Mouse (Mus musculus) neural tube, embryonic 12.5 days (tissue): ENCODE results near the gene Gm10778. TPM values are rescaled to one million over a fixed set of nuclear protein-coding genes. Genes with fewer than 3 reads are reported as not detected.
"Not testable (repeated sequence)": the region's sequence is repeated elsewhere in the genome, so short reads cannot be mapped to it uniquely, and the experiment has no call there.

ENCODE experiments used
- ATAC-seq: fragments of 200-750 bp; cut with Nextera tagmentation; 2 replicates; pipeline ENCODE4 v1.8.0; 2017; ENCODE audit warnings: low read depth, mild to moderate bottlenecking, moderate TSS enrichment, moderate library complexity; ENCODE audit not compliant: low FRiP score
- H3K27ac ChIP-seq: fragments of 300-500 bp; sonication (generic); 2 replicates; pipeline ENCODE4 v1.5.1; 2016
- H3K27me3 ChIP-seq: fragments of 300-500 bp; sonication (generic); replicated peaks from 2 replicates; pipeline ENCODE4 v1.6.1; 2016; ENCODE audit warnings: mild to moderate bottlenecking
- H3K36me3 ChIP-seq: fragments of 300-500 bp; sonication (generic); 2 replicates; pipeline ENCODE4 v1.6.1; 2016; ENCODE audit warnings: mild to moderate bottlenecking
- H3K4me1 ChIP-seq: fragments of 300-500 bp; sonication (generic); 2 replicates; pipeline ENCODE4 v1.6.1; 2016
- H3K4me2 ChIP-seq: fragments of 300-500 bp; sonication (generic); replicated peaks from 2 replicates; pipeline ENCODE4 v1.6.1; 2016; ENCODE audit warnings: mild to moderate bottlenecking
- H3K4me3 ChIP-seq: fragments of 300-500 bp; sonication (generic); 2 replicates; pipeline ENCODE4 v1.5.1; 2016
- H3K9ac ChIP-seq: fragments of 300-500 bp; sonication (generic); 2 replicates; pipeline ENCODE4 v1.6.1; 2016; ENCODE audit warnings: mild to moderate bottlenecking
- H3K9me3 ChIP-seq: fragments of 300-500 bp; sonication (generic); 2 replicates; pipeline ENCODE4 v1.6.1; 2016; ENCODE audit warnings: mild to moderate bottlenecking
- WGBS: fragments of 180-500 bp; shearing (Covaris S2); methylation state at CpG from one replicate; pipeline ENCODE4 v1.1.7; 2016; 5-methylcytosine and 5-hydroxymethylcytosine counted together
- polyA plus RNA-seq: library from polyadenylated mRNA; unstranded; fragments of >200 nt; fragmentation: Nextera tagmentation; extraction: Ambion mirVana; gene quantifications from 2 replicates; pipeline ENCODE4 v1.2.1, GENCODE M21; 2016

The Gm10778 gene
- polyA plus RNA-seq, 1 experiment from 2014 or later: 6.1 TPM

DNA sequence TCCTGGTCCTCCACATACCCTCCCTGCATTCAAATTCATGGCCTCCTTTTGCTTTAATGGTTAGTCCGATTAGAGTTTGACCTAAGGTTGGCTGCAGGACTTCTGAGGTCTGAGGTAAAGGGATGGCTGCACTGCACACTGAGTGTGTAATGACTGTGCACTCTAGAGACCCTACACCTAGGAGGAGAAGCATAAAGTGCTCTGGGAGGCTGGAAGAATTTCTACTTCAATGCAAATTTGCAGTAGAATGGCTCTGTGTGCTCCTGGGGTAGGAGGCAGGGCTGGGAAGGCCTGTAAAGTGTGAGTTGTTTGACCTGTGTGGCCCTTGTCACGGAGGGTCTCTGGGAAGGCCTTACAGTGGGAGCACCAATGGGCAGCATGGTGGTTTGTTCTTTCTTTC lies 7.3 kb downstream of the Gm10778 start:
- no peak for ATAC-seq
- peaks cover 59% of the 10 kb centered on the region for H3K36me3 ChIP-seq
- peaks cover 70% of the 10 kb centered on the region for H3K9me3 ChIP-seq

GRCm38 (mm10) chr10:81687114-81687513 lies 38.3 kb downstream of the Gm10778 start:
- not testable (repeated sequence) for H3K4me3 ChIP-seq, H3K4me2 ChIP-seq, H3K4me1 ChIP-seq, H3K9ac ChIP-seq, H3K27me3 ChIP-seq, H3K9me3 ChIP-seq, H3K36me3 ChIP-seq, ATAC-seq, H3K27ac ChIP-seq
- WGBS: no CpG with 5 or more reads among the region's 18 CpGs

More for the DNA sequence above, 7.3 kb downstream of the Gm10778 start:
- no peak overlapping the region for H3K4me3 ChIP-seq
- H3K27ac ChIP-seq: no peak overlapping the region
- no peak overlapping the region for H3K9ac ChIP-seq
- no peak overlapping the region for H3K4me2 ChIP-seq
- no peaks in the 10 kb centered on the region for H3K4me1 ChIP-seq
- WGBS: 93% methylated on average over 2 of the region's 2 CpGs
- no peaks in the 10 kb centered on the region for H3K27me3 ChIP-seq

GRCm38 (mm10) chr10:81704531-81705301 lies 55.9 kb downstream of the Gm10778 start, which contains the start of gene Zfp433:
Zfp433 (plus strand) TSS chr10:81704825.
- H3K27me3 ChIP-seq, H3K9me3 ChIP-seq, H3K36me3 ChIP-seq, H3K9ac ChIP-seq, H3K27ac ChIP-seq, H3K4me1 ChIP-seq, H3K4me3 ChIP-seq, H3K4me2 ChIP-seq: not testable (repeated sequence)
- WGBS: no CpG with 5 or more reads among the region's 46 CpGs
- ATAC-seq: peak; percentile 100

Other genes starting within 250 kb of the Gm10778 start
- 21.7 and 22.2 TPM in 2 replicates for gene Nfic, start 193.4 kb upstream of the Gm10778 start, polyA plus RNA-seq
- 32.3 and 33.0 TPM in 2 replicates for gene Celf5, start 166.3 kb upstream of the Gm10778 start, polyA plus RNA-seq
- 73.2 and 78.4 TPM in 2 replicates for gene Ncln, start 152.7 kb upstream of the Gm10778 start, polyA plus RNA-seq
- 0.51 and 0.56 TPM in 2 replicates for gene S1pr4, start 148.9 kb upstream of the Gm10778 start, polyA plus RNA-seq
- 0.81 and 1.2 TPM in 2 replicates for gene Gna15, start 124.8 kb upstream of the Gm10778 start, polyA plus RNA-seq
- 77.6 and 78.3 TPM in 2 replicates for gene Gna11, start 103.9 kb upstream of the Gm10778 start, polyA plus RNA-seq
- 547 and 569 TPM in 2 replicates for gene Aes, start 89.6 kb upstream of the Gm10778 start, polyA plus RNA-seq
- 18.1 and 19.6 TPM in 2 replicates for gene Tle2, start 74.5 kb upstream of the Gm10778 start, polyA plus RNA-seq
- gene Tle6, start 48.0 kb upstream of the Gm10778 start, polyA plus RNA-seq: 6.4 and 7.3 TPM in 2 replicates
- 1.4 and 2.3 TPM in 2 replicates for gene BC025920, start 42.8 kb upstream of the Gm10778 start, polyA plus RNA-seq
- gene Sirt6, start 21.3 kb upstream of the Gm10778 start, polyA plus RNA-seq: 53.3 and 56.6 TPM in 2 replicates
- gene Ankrd24, start 20.5 kb upstream of the Gm10778 start, polyA plus RNA-seq: 8.8 and 9.0 TPM in 2 replicates
- gene Zfp433, start 55.8 kb downstream of the Gm10778 start, polyA plus RNA-seq: 18.1 and 21.9 TPM in 2 replicates
- 9.2 and 14.6 TPM in 2 replicates for gene Gm3055, start 122.1 kb downstream of the Gm10778 start, polyA plus RNA-seq
- 2.5 and 2.9 TPM in 2 replicates for gene Gm4767, start 163.1 kb downstream of the Gm10778 start, polyA plus RNA-seq
- 11.1 and 14.4 TPM in 2 replicates for gene Gm32687, start 214.9 kb downstream of the Gm10778 start, polyA plus RNA-seq